Mouse (Mus musculus) megakaryocyte-erythroid progenitor cell, adult 5-6 weeks (primary cell): ENCODE measurements around the gene AL607142.1. TPM values are rescaled to one million over a fixed set of nuclear protein-coding genes. Genes with fewer than 3 reads are reported as not detected.

Experiments used
- ATAC-seq: replicated peaks from 2 replicates; pipeline ENCODE4 v1.8.0; 2016; ENCODE audit warnings: mild to moderate bottlenecking, inconsistent platforms; ENCODE audit not compliant: severe bottlenecking, poor library complexity, low FRiP score, low TSS enrichment
- total RNA-seq, 2 experiments: library from RNA; stranded (forward) in 1 of 2; stranded (reverse) in 1 of 2; fragments of 200-1000, 215-1000 nt in 1 of 2; fragments of >200 nt in 1 of 2; fragmentation: Nextera tagmentation in 1 of 2; gene quantifications; 2 replicates each; pipeline ENCODE4 v1.2.3; 2014 to 2017

AL607142.1 gene
- total RNA-seq, 2 experiments from 2014 or later, result not detected

DNA sequence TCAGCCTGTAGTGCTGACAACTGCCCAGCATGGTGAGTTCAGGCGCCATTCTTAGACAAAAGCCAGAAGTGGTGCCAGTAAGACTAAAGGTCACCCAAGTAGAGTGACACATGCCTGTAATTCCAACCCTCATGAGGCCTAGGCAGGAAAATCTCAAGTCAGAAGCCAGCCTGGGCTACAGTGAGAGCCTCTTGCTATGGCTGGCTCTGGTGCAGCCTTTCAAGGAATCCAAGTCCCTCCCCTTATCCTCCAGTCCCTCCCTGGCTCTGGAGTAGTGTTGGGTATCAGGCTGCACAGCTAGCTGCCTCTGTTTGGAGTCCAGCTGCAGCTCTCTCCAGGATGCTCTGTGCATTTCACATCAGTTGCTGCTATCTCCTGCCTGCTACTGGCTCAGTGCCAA, 77.0 kb downstream of the AL607142.1 start:
- no peak for ATAC-seq

GRCm38 (mm10) chr4:120142905-120143304, 78.1 kb downstream of the AL607142.1 start:
- ATAC-seq, result no peak

Other genes starting within 250 kb of the AL607142.1 start
- not detected in 2 replicates for gene Edn2, start 96.2 kb downstream of the AL607142.1 start, total RNA-seq (2014; fragmentation: Nextera tagmentation)
- gene Edn2, start 96.2 kb downstream of the AL607142.1 start, total RNA-seq (2017), result not detected in 2 replicates
- gene Foxo6, start 222.4 kb downstream of the AL607142.1 start, total RNA-seq (2014; fragmentation: Nextera tagmentation), result not detected in 2 replicates
- gene Foxo6, start 222.4 kb downstream of the AL607142.1 start, total RNA-seq (2017), result 0.27 TPM in 1 of 2 replicates, not detected in the other